Mouse (Mus musculus) midbrain, embryonic 11.5 days (tissue): Measurements from ENCODE around the gene Zeb2. TPM values are rescaled to one million over a fixed set of nuclear protein-coding genes. Genes with fewer than 3 reads are reported as not detected.

ENCODE experiments used
- ATAC-seq: fragments of 200-750 bp; cut with Nextera tagmentation; 2 replicates; pipeline ENCODE4 v1.8.0; 2017; ENCODE audit warnings: moderate TSS enrichment, moderate library complexity; ENCODE audit not compliant: low FRiP score
- DNase-seq: peaks from one replicate; pipeline ENCODE4 v3.0.0; 2015; ENCODE audit warnings: low spot score; ENCODE audit errors: missing footprints
- H3K27ac ChIP-seq: fragments of 300-500 bp; sonication (generic); 2 replicates; pipeline ENCODE4 v1.5.1; 2014; ENCODE audit warnings: low read depth, low read length
- H3K27me3 ChIP-seq: fragments of 300-500 bp; sonication (generic); 2 replicates; pipeline ENCODE4 v1.6.1; 2014; ENCODE audit warnings: mild to moderate bottlenecking, low read length, moderate library complexity, mixed read lengths; ENCODE audit not compliant: control insufficient read depth, insufficient read depth
- H3K36me3 ChIP-seq: fragments of 300-500 bp; sonication (generic); 2 replicates; pipeline ENCODE4 v1.6.1; 2014; ENCODE audit warnings: mild to moderate bottlenecking, low read length, moderate library complexity, mixed read lengths; ENCODE audit not compliant: control insufficient read depth, insufficient read depth
- H3K4me1 ChIP-seq: fragments of 300-500 bp; sonication (generic); 2 replicates; pipeline ENCODE4 v1.6.1; 2014; ENCODE audit warnings: low read length; ENCODE audit not compliant: control insufficient read depth, insufficient read depth
- H3K4me2 ChIP-seq: fragments of 300-500 bp; sonication (generic); 2 replicates; pipeline ENCODE4 v1.6.1; 2014; ENCODE audit warnings: mild to moderate bottlenecking, moderate library complexity
- H3K4me3 ChIP-seq: fragments of 300-500 bp; sonication (generic); 2 replicates; pipeline ENCODE4 v1.5.1; 2014; ENCODE audit warnings: low read depth, low read length
- H3K9ac ChIP-seq: fragments of 300-500 bp; sonication (generic); 2 replicates; pipeline ENCODE4 v1.6.1; 2014; ENCODE audit warnings: low read length
- H3K9me3 ChIP-seq: fragments of 300-500 bp; sonication (generic); 2 replicates; pipeline ENCODE4 v1.6.1; 2016; ENCODE audit warnings: low read length; ENCODE audit not compliant: control insufficient read depth
- WGBS: fragments of 180-500 bp; shearing (Covaris S2); extraction: QIAGEN DNeasy Blood & Tissue Kit; methylation state at CpG from one replicate; pipeline ENCODE4 v1.1.7; 2014; 5-methylcytosine and 5-hydroxymethylcytosine counted together
- polyA plus RNA-seq: library from polyadenylated mRNA; unstranded; fragments of >200 nt; fragmentation: Nextera tagmentation; extraction: Ambion mirVana; gene quantifications from 2 replicates; pipeline ENCODE4 v1.2.1, GENCODE M21; 2014

The Zeb2 gene
- polyA plus RNA-seq, 1 experiment from 2014 or later: 61.2 TPM

DNA sequence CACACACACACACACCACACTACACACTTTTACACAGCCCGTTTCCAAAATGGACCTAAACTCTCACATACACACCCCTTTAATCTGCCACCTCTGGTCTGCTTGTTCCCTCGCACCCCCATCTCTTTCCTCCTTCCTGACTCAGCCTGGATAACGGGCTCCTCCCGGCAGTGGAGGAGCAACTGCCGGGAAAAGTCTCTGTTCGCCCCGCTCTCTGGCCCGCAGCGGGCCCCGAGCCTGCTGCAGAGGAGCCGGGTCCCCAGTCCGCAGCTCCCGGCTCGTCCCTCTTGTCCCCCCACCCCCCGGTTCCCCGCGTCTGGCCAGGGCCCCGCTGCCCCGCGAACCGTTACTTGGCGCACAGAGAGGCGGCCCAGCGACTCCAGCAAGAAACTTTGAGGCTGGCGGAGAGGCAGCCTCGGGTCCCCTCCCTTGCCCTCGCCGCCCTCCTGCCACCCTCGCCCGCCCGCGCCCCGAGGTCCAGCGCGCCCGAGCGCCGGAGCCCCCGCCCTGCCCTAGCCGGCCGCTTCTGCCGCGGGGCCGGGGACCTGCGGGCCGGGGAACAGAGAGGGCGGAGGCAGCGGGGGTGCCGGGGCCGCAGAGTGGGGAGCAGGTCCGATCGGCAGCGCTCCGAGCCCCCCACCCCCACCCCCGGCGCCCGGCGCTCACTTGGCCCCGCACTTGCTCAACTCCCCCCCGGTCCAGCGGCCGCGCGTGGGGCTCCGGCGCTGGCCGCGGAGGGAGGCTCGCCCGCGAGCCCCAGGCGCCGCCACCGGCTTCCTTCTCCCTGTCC, 7.8 kb downstream of the Zeb2 start:
- Histone ChIP-seq H3K36me3 (no peaks in the 10 kb centered on the region), H3K27me3 (no peaks in the 10 kb centered on the region), H3K9me3 (no peaks in the 10 kb centered on the region), H3K4me1 (peaks cover 42% of the 10 kb centered on the region), H3K4me2 (peak overlapping the region; percentile 76), H3K27ac (peak overlapping the region; percentile 99), H3K4me3 (peak overlapping the region; percentile 98), H3K9ac (peak overlapping the region; percentile 100)
- peak; percentile 35 for ATAC-seq
- DNase-seq: peak; percentile 95
- 0% methylated on average over 48 of the region's 74 CpGs for WGBS

DNA sequence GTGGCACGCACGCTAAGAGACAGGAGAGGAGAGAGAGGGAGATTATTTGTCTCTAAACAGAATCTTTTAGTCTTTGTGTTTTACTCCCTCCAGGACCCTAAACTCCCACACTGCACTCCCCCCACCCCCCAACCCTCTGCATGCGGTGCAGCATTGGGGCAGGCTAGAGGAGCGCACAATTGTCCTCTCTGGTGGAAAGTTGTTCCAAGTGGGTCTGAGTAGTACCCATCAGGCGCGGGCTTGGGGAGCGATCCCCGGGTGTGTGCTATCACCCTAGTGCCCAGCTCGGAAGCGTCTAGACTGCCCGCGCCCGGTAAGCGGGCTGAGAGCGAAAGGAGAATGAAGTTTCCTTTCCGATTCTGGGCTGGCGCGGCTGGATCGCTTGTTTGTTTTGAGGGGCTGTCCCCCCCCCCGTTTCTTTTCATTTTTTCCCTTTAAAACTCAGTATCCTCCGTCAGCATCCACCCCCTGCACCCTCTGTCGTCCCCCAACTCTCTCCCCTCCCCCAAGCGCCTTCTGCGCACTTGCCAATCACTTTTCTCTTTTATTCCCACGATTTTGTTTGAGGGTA, 8.6 kb downstream of the Zeb2 start:
- WGBS: 0% methylated on average over 23 of the region's 25 CpGs
- H3K9ac ChIP-seq: peak overlapping the region; percentile 100
- H3K4me3 ChIP-seq: peak overlapping the region; percentile 98
- no peaks in the 10 kb centered on the region for H3K36me3 ChIP-seq
- no peaks in the 10 kb centered on the region for H3K9me3 ChIP-seq
- peak overlapping the region; percentile 76 for H3K4me2 ChIP-seq
- DNase-seq (peak; percentile 96), ATAC-seq (peak; percentile 70)
- peak overlapping the region; percentile 99 for H3K27ac ChIP-seq
- no peaks in the 10 kb centered on the region for H3K27me3 ChIP-seq
- peaks cover 43% of the 10 kb centered on the region for H3K4me1 ChIP-seq

DNA sequence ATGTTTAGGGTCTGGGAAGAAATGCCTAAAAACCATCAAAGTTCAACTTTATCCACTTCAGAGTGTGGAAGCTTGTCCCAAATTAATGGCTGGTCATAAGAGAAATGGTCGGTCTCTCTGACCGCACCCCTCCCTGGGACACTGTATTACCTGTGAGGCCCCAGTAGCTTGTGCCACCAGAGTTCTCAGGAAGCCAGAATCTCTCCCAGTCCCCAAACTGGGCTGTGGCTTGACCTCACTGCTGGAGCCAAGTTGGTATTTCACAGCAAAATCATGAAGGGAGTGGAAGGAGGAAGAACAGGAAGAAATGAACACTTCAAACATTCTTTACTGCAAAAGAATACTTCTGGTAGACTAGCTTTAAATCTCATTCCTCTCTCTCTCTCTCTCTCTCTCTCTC, 9.6 kb downstream of the Zeb2 start:
- Histone ChIP-seq H3K9ac (peak overlapping the region; percentile 100), H3K27ac (peak overlapping the region; percentile 99), H3K27me3 (no peaks in the 10 kb centered on the region), H3K9me3 (no peaks in the 10 kb centered on the region), H3K36me3 (no peaks in the 10 kb centered on the region), H3K4me3 (peak overlapping the region; percentile 98), H3K4me1 (peaks cover 49% of the 10 kb centered on the region), H3K4me2 (peak overlapping the region; percentile 76)
- ATAC-seq (no peak), DNase-seq (peak; percentile 92)
- WGBS: 18% methylated on average over 2 of the region's 2 CpGs

DNA sequence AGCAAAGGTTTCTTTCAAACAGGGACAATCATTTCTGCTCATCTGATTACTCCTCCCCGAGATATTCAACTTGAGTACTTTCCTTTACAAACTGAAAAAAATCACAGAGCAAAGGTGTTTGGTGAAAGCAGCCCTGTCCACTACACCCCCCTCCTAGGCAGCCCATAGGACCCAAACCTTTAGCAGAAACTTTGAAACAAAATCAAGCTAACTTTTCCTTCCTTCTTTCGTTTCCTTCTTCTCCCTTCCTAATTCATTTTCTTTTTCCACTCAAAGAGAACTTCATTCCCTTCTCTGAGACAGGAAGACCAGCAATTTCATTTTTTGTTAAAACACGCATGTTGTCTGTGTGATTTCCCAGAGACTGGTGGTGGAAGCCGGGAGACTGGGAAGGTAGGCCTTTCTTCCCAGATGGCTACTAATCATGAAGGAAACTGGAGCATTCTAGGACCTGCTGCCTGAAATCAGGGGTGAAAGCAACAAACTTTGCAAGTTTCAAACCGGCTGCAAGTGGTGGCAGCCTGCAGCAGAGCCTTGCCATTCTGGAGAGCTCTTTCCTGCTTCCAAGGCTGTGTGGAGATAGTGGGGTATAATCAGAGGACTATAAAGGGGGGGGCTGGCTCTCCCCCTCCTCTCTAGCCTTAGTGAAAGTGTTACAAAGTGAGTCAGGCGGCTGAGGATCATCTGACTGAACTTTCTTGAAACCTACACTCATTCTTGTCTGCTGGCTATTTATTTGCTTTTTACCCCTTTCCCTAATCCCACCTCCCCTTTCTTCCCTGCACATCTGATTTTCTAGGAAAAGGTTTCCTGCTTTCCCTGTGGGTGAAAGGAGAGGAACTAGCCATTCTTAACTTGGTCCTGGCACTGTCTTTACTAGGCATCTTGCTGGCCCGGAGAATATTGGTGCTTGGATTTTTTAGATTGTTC, 11.0 kb downstream of the Zeb2 start:
- DNase-seq (peak; percentile 88), ATAC-seq (no peak)
- Histone ChIP-seq H3K9ac (peak overlapping the region; percentile 65), H3K27ac (peak overlapping the region; percentile 70), H3K4me2 (peak overlapping the region; percentile 76), H3K27me3 (no peaks in the 10 kb centered on the region), H3K4me3 (peak overlapping the region; percentile 2), H3K9me3 (no peaks in the 10 kb centered on the region), H3K36me3 (no peaks in the 10 kb centered on the region), H3K4me1 (peaks cover 61% of the 10 kb centered on the region)
- 30% methylated on average over 7 of the region's 7 CpGs for WGBS

DNA sequence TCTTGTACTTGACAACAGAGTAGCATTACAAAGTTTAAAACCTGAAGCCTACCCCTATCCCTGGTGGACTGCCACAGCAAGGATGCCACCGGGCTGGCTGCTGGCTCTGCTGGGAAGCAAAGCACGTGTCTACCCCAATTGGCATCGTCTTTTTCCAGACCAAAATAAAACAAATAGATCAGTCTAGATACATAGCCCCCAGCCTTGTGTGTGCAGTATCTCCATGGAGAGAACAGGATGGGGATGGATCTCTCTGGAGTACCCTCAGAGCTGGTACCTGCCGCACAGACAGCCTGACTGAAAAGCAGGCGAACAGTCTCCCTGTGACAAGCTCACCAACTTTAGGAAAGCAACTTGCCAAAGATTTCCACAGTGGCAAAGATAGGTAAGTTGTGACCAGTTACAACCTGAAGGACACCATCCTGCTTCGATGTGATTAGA, 11.9 kb downstream of the Zeb2 start:
- Histone ChIP-seq H3K36me3 (no peaks in the 10 kb centered on the region), H3K27me3 (no peaks in the 10 kb centered on the region), H3K9me3 (no peaks in the 10 kb centered on the region), H3K4me1 (peaks cover 70% of the 10 kb centered on the region), H3K4me3 (no peak overlapping the region), H3K27ac (0 out of 2 replicates have a peak overlapping the region, but pooled peaks have one; percentile 30), H3K4me2 (peak overlapping the region; percentile 76), H3K9ac (peak overlapping the region; percentile 31)
- 36% methylated on average over 6 of the region's 6 CpGs for WGBS
- ATAC-seq (no peak), DNase-seq (peak; percentile 91)

DNA sequence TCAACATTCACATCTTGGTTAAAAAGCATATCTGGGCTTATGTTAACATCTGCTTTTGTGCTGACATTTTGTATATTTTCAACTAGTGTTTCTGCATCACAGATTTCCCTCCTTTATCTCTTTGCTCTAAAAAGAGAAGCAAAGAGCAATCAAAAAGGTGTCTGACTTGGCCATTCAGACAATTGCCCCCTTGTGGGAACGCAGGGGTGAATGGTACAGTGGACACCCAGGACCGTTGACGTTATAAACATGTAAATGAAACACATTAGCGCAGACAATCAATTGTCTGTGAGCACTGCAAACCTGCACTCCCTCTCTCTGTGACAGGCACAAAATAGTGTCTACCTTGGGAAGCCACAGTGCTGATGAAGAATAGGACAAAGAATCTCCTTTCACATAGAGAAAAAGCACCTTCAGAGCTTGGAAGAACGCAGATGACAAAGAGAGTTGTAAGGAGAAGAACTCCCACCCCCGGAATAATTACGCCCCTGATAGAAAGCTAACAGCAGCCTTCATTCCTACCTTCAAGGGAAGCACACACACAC, 12.6 kb downstream of the Zeb2 start:
- H3K36me3 ChIP-seq: no peaks in the 10 kb centered on the region
- ATAC-seq (no peak), DNase-seq (peak; percentile 88)
- WGBS: 9% methylated on average over 7 of the region's 7 CpGs
- peaks cover 76% of the 10 kb centered on the region for H3K4me1 ChIP-seq
- H3K27ac ChIP-seq: peak overlapping the region; percentile 44
- no peaks in the 10 kb centered on the region for H3K27me3 ChIP-seq
- H3K9me3 ChIP-seq: no peaks in the 10 kb centered on the region
- 0 out of 2 replicates have a peak overlapping the region, but pooled peaks have one; percentile 4 for H3K4me3 ChIP-seq
- peak overlapping the region; percentile 48 for H3K9ac ChIP-seq
- peak overlapping the region; percentile 76 for H3K4me2 ChIP-seq

DNA sequence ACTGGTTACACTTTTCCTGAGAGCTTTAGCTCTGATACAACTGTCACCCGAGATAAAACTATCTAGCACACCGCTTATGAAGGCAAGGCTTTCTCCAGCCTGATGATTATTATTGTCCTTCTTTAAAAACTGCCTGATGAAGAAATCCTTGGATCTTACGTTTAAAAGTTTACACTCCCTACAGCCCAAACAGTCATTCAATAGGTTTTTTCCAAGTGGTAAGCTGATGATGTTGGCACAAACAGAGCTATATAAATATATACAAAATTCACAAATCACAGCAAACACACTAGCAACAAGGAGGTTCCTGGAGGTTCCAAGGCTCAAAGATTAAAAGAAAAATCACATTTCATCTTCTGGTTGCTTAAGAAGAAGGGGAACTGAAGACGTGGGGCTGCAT, 13.1 kb downstream of the Zeb2 start:
- peak overlapping the region; percentile 44 for H3K27ac ChIP-seq
- no peak for ATAC-seq
- H3K9me3 ChIP-seq: no peaks in the 10 kb centered on the region
- 34% methylated on average over 4 of the region's 4 CpGs for WGBS
- peaks cover 77% of the 10 kb centered on the region for H3K4me1 ChIP-seq
- H3K36me3 ChIP-seq: no peaks in the 10 kb centered on the region
- H3K9ac ChIP-seq: peak overlapping the region; percentile 48
- peak overlapping the region; percentile 76; the same call in 1 of the 2 replicates for H3K4me2 ChIP-seq
- H3K4me3 ChIP-seq: no peak overlapping the region
- no peaks in the 10 kb centered on the region for H3K27me3 ChIP-seq
- DNase-seq: peak; percentile 85

DNA sequence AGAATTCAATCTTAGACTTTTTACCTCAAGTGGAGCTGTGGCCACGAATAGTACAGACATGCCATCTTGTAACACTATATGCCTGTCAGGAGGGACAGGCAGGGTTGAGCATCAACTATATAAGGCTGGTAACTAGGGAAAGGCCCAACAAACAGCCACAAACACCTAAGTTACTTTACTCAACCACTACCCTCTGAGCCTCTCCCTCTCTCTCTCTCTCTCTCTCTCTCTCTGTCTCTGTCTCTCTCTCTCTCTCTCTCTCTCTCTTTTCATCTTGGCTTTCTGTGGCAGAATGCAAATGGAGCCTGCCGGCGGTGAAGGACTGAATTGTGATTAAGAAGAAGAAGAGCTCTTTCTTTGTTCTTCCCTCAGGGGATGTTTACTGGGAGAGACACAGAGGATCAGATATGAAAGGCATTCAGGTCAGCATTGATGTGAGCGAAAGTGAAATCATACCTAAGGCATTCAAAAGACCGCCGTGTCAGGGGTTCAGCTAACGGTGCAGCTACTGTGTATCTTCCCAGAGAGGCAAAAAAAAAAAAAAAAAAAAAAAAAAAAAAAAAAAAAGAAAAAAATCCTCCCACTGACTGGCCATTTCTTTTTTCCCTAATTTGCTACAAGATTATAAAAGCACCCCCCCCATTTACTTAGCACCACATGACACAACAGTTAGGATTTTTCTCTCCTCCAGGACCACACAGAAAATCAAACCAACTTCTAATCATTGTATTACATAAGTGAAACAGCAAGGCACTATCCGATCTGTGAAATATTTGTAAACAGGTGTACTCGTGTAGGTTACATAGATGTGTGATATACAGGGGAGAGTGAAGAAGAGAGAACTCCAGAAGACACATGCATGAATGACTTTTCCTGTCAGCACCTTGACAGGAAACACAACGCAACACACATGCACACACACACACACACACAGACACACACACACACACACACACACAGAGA, 13.9 kb downstream of the Zeb2 start:
- Histone ChIP-seq H3K4me3 (peak overlapping the region; percentile 1; the same call in 1 of the 2 replicates), H3K9me3 (no peaks in the 10 kb centered on the region), H3K4me2 (peak overlapping the region; percentile 76), H3K9ac (peak overlapping the region; percentile 48), H3K27ac (peak overlapping the region; percentile 58), H3K36me3 (no peaks in the 10 kb centered on the region), H3K27me3 (no peaks in the 10 kb centered on the region), H3K4me1 (peaks cover 83% of the 10 kb centered on the region)
- ATAC-seq (peak; percentile 59), DNase-seq (peak; percentile 95)
- WGBS: 15% methylated on average over 10 of the region's 10 CpGs
